Mouse (Mus musculus): ENCODE measurements around the gene Grb2.
"Not testable (repeated sequence)": the region's sequence is repeated elsewhere in the genome, so short reads cannot be mapped to it uniquely, and the experiment has no call there.

Grb2 gene

GRCm38 (mm10) chr11:115684877-115685276 lies 23.5 kb downstream of the Grb2 start:
- DNase-seq: no peak

DNA sequence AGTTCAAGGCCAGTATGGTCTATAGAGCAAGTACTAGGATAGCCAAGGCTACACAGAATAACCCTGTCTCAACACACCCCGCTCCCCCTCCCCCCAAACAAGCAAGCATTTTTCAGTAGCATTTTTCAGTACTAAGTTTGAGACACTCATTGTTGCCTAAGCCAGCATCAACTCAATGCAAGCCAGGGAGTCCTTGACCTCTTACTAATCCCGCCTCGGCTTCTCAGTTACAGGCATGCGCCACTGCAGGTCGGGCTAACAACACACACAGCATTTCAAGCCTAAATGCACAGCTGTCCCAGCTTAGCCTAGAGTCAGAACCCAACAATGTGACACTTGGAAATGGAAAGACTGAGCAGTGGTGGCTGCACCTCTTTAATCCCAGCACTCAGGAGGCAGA lies 25.1 kb downstream of the Grb2 start:
- no peak for DNase-seq

GRCm38 (mm10) chr11:115682411-115682810 lies 26.0 kb downstream of the Grb2 start:
- DNase-seq: no peak

GRCm38 (mm10) chr11:115679554-115680238 lies 28.7 kb downstream of the Grb2 start:
- no peak for DNase-seq

- no peak for DNase-seq
These were observed 29.5 kb downstream of the Grb2 start for GRCm38 (mm10) chr11:115678861-115679260.

DNA sequence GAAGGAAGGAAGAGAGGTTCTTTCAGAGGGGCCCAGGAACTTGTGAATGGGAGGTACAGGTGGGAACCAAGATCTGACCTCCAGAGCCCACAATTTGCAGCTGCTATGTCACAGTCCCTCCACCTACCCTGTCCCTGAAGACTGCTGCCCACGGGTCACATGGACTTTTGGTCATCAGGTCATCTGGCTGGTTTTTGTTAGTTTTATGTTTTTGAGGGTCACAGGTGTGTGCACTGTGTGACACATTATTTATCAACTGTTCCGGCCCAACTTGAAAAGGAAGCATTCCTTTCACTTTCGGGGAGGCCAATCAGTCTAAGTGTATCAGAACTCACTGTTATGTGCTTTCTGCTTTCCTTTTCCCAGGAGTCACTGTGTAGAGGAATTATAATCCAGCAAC lies 30.9 kb downstream of the Grb2 start:
- DNase-seq: no peak

DNA sequence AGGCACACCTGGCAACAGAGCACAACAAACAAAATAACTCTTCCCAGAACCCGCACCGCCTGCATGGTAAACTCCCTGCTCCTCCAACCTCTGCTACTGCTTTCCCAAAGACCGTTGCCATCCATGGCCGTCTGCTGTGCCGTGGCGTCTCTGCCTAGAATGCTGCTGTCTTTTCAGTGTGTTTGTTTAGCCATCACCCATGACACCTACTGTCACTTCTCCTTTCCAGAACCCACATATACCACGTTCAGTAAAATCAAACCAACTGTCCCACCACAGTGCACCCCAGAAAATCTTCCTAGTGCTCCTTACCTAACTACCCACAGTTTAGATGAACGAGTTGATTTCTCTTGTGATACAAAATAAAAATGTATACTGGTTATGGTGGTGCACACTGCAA lies 31.7 kb downstream of the Grb2 start:
- DNase-seq: no peak

- no peak for DNase-seq
These were observed 34.0 kb downstream of the Grb2 start for GRCm38 (mm10) chr11:115674235-115674865.

DNA sequence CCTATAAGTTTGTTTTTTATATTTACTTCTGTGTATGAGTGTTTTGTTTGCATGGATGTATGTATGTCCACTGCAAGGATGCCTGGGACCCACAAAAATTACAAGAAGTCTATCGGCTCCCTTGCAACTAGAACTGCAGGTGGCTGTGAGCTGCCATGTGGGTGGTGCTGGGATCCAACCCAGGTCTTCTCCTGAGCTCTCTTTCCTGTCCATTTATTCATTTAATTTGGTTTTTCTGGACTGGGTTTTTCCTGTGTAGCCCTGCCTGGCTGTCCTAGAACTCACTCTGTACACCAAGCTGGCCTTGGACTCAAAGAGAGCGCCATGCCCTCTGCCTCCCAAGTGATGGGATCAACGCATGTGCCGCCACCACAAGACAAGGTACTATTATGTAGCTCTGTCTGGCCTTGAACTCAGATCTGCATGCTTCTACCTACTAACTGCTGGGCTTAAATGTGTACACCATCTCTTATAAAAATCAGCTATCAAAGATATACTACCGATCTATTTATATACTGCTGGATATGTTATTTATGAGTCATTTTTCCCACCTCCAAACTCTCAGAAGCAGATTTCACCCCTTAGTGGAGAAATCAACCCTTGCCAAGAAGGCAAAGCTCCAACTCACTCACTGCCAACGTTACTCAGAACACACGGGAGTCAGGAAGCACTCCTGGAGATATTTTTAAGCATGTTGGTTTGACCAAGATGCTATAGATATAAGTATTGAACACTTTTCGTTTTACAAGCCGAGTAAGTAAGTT lies 34.7 kb downstream of the Grb2 start:
- DNase-seq: no peak

DNA sequence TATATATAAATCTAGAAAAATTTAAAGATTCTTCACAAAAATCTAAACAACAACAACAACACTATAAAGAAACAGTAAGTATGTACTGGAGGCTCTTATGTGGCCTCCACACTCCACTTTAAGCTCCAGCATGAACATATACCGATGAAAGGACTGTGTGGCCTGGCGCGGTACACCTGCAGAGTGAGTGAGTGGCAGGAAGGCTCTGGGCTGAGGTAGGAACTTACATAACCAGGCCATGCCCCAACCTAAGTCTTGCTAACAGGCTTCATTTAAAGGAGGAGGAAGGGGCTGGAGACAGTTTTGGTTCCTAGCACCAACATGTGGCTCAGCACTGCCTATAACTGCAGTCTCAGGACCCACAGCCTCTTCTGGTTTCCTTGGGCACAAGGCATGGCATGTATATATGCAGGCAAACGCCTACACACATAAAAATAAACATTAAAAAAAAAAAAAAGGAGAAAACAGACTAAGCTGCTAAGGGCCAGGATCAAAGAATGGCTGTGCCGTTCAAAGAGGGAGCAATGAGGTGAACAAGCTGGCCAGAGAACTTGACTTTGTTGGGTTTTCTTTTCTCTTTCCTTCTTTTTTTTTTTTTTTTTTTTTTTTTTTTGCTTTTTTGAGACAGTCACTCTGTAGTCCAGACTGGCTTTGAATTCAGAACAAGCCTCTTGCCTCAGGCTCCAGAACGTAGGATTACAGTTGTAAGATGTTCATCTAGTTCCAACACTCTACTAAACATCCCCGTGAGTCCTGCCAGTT lies 36.0 kb downstream of the Grb2 start:
- DNase-seq: no peak

- DNase-seq: peak; percentile 57
These were observed 37.8 kb downstream of the Grb2 start for GRCm38 (mm10) chr11:115670451-115671050.

- DNase-seq: no peak
These were observed 44.6 kb downstream of the Grb2 start for GRCm38 (mm10) chr11:115663676-115664335.

DNA sequence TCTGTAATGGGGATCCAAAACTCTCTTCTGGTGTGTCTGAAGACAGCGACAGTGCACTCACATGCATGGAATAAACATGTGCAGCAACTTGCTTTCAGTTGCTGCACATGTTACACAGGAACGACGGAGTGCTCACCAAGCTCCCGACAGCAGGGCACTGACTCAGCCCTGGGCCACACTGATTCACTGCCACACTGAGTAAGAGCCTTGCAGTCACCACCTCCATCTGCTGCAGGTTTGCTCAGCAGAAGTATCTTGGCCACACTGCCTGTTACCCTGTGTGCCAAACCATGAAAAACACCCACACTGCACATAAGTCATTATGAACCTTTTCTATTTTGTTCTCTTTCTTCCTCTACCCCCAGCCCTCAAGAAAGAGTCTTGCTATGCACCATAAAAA lies 48.0 kb downstream of the Grb2 start:
- DNase-seq: no peak

GRCm38 (mm10) chr11:115658521-115658920 lies 49.9 kb downstream of the Grb2 start:
- DNase-seq: no peak

GRCm38 (mm10) chr11:115654128-115654527 lies 54.3 kb downstream of the Grb2 start:
- no peak for DNase-seq

GRCm38 (mm10) chr11:115653194-115653593 lies 55.2 kb downstream of the Grb2 start:
- no peak for DNase-seq

DNA sequence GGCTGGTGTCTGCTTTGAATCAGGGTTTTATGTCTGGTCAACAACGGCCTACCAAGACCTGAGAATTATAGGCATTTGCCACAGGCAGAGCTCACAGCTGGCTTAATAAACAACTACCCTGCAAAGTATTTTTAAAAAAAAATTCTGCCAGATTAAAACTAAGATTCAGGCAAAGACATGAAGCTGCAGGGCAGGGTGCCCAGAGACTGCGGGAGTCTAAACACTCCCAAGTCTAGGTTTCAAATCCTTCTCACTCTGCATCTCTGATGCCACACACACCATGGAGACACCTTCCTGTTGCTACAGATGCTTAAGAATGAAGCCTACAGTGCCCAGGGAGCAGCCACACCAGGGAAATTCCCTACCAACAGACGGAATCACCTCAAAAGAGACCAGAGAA lies 56.7 kb downstream of the Grb2 start:
- DNase-seq: no peak

GRCm38 (mm10) chr11:115649706-115650105 lies 58.7 kb downstream of the Grb2 start:
- DNase-seq: peak; percentile 59

GRCm38 (mm10) chr11:115647459-115647858 lies 60.9 kb downstream of the Grb2 start:
- peak; percentile 69 for DNase-seq

GRCm38 (mm10) chr11:115646439-115646838 lies 62.0 kb downstream of the Grb2 start:
- DNase-seq: no peak

- DNase-seq: not testable (repeated sequence)
These were observed 62.9 kb downstream of the Grb2 start for GRCm38 (mm10) chr11:115645498-115645897.

GRCm38 (mm10) chr11:115644308-115644707 lies 64.1 kb downstream of the Grb2 start:
- DNase-seq: no peak
